ENCODE assay signal across 24 mouse cellular contexts in the genomic region with DNA sequence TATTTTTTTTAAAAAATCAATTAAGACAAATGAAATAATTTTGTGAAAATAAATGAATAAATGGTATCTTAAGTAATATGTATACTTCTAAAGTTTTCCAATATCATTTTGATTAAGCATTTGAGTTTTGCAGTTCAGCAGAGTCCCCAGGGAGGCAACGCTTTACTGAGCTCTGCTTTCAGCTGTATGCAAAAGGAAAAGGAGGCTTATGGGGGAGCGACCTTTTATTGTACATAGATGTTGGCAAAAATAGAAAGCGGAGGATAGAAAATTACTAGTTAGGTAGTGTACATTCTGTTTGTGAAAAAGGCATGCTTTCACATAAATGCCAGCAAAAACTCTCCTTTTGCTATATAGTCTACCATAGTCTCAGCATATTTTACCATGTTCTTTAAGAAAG.
"Had no signal": no experiment of that assay in that cellular context is flagged by ENCODE, and none has a peak within 500 bp of the region (broad histone marks: within the 10 kb centered on the region; RNA-seq: fewer than 3 reads in every experiment).

No protein-coding gene starts in this region.

- H3K4me3 ChIP-seq: intestine, embryonic 15.5 days; kidney, embryonic 15.5 days; limb, embryonic 12.5 days; limb, embryonic 15.5 days; megakaryocyte, embryonic 14.5 days; midbrain, embryonic 12.5 days; myocyte; neural tube, embryonic 13.5 days; stomach, embryonic 15.5 days had no signal

- DNase-seq: kidney, adult 11 months; kidney, adult 8-10 months; kidney, postnatal 10 days; kidney, postnatal 36 days; left cerebral cortex, postnatal 4 days; liver, postnatal 0 days; lung, embryonic 14.5 days; retina, postnatal 1 day; right cerebral cortex, postnatal 25 days; spleen, adult 18-20 months; thymus, adult 18-20 months; thymus, postnatal 36 days had no signal

- H3K27me3 ChIP-seq: intestine, embryonic 15.5 days; kidney, embryonic 15.5 days; limb, embryonic 12.5 days; limb, embryonic 15.5 days; megakaryocyte, embryonic 14.5 days; midbrain, embryonic 12.5 days; neural tube, embryonic 13.5 days; stomach, embryonic 15.5 days had no signal

- ATAC-seq: intestine, embryonic 15.5 days; liver, postnatal 0 days; lung, postnatal 0 days had no signal

- H3K9ac ChIP-seq: intestine, embryonic 15.5 days; kidney, embryonic 15.5 days; limb, embryonic 12.5 days; limb, embryonic 15.5 days; liver, embryonic 14.5 days; liver, postnatal 0 days; lung, embryonic 14.5 days; midbrain, embryonic 12.5 days; neural tube, embryonic 13.5 days; stomach, embryonic 15.5 days had no signal

- H3K4me2 ChIP-seq: intestine, embryonic 15.5 days; kidney, embryonic 15.5 days; limb, embryonic 12.5 days; limb, embryonic 15.5 days; liver, embryonic 11.5 days; lung, embryonic 14.5 days; midbrain, embryonic 12.5 days; neural tube, embryonic 13.5 days; stomach, embryonic 15.5 days had no signal

- H3K27ac ChIP-seq: intestine, embryonic 15.5 days; kidney, embryonic 15.5 days; limb, embryonic 12.5 days; limb, embryonic 15.5 days; liver, embryonic 14.5 days; midbrain, embryonic 12.5 days; neural tube, embryonic 13.5 days; stomach, embryonic 15.5 days had no signal

- H3K36me3 ChIP-seq: intestine, embryonic 15.5 days; kidney, embryonic 15.5 days; limb, embryonic 12.5 days; limb, embryonic 15.5 days; midbrain, embryonic 12.5 days; neural tube, embryonic 13.5 days; stomach, embryonic 15.5 days had no signal

- H3K9me3 ChIP-seq: intestine, embryonic 15.5 days; kidney, embryonic 15.5 days; limb, embryonic 12.5 days; limb, embryonic 15.5 days; megakaryocyte, embryonic 14.5 days; midbrain, embryonic 12.5 days; neural tube, embryonic 13.5 days; stomach, embryonic 15.5 days had no signal

- H3K4me1 ChIP-seq: intestine, embryonic 15.5 days; kidney, embryonic 15.5 days; limb, embryonic 12.5 days; limb, embryonic 15.5 days; megakaryocyte, embryonic 14.5 days; midbrain, embryonic 12.5 days; neural tube, embryonic 13.5 days; stomach, embryonic 15.5 days had no signal
